Mouse (Mus musculus): Measurements from ENCODE around the gene Neurl3.

- TF ChIP-seq CTCF (IDR thresholded peaks at IDR 0.05 in 2 of 3, conservative IDR thresholded peaks at IDR 0.05 in 1 of 3; ENCODE audit: control insufficient read depth in 1 of 3, insufficient read depth in 1 of 3, low read depth in 2 of 3, low read length in 3 of 3, poor library complexity in 1 of 3, severe bottlenecking in 1 of 3) (no peak), POLR2A (IDR thresholded peaks at IDR 0.05; ENCODE audit: control insufficient read depth in 1 of 2, insufficient read depth in 1 of 2, low read depth in 1 of 2, low read length in 2 of 2, poor library complexity in 1 of 2) (no peak), NELFE (IDR thresholded peaks at IDR 0.05; ENCODE audit: low read depth, low read length) (no peak), ELF1 (IDR thresholded peaks at IDR 0.05; ENCODE audit: low read depth, low read length) (no peak), MAFK (IDR thresholded peaks at IDR 0.05; ENCODE audit: borderline replicate concordance, low read depth, low read length) (no peak), CHD1 (IDR thresholded peaks at IDR 0.05; ENCODE audit: low read depth, low read length) (no peak), MEF2A (IDR thresholded peaks at IDR 0.05; ENCODE audit: extremely low read depth, insufficient replicate concordance, low read depth, low read length, poor library complexity, severe bottlenecking) (no peak), EP300 (IDR thresholded peaks at IDR 0.05; ENCODE audit: low read depth in 1 of 2, low read length in 2 of 2) (no peak), MXI1 (IDR thresholded peaks at IDR 0.05; ENCODE audit: low read depth, low read length) (no peak), TAL1 (IDR thresholded peaks at IDR 0.05; ENCODE audit: low read length) (no peak)
Measured at GRCm38 (mm10) chr1:36266293-36266692, 8.2 kb downstream of the Neurl3 start.

All from MEL (cell line).